Mouse (Mus musculus) neural tube, embryonic 12.5 days (tissue): ENCODE measurements around the gene Gm12695. TPM values are rescaled to one million over a fixed set of nuclear protein-coding genes. Genes with fewer than 3 reads are reported as not detected.

ENCODE experiments used
- ATAC-seq: fragments of 200-750 bp; cut with Nextera tagmentation; 2 replicates; pipeline ENCODE4 v1.8.0; 2017; ENCODE audit warnings: low read depth, mild to moderate bottlenecking, moderate TSS enrichment, moderate library complexity; ENCODE audit not compliant: low FRiP score
- H3K27ac ChIP-seq: fragments of 300-500 bp; sonication (generic); 2 replicates; pipeline ENCODE4 v1.5.1; 2016
- H3K27me3 ChIP-seq: fragments of 300-500 bp; sonication (generic); replicated peaks from 2 replicates; pipeline ENCODE4 v1.6.1; 2016; ENCODE audit warnings: mild to moderate bottlenecking
- H3K36me3 ChIP-seq: fragments of 300-500 bp; sonication (generic); 2 replicates; pipeline ENCODE4 v1.6.1; 2016; ENCODE audit warnings: mild to moderate bottlenecking
- H3K4me1 ChIP-seq: fragments of 300-500 bp; sonication (generic); 2 replicates; pipeline ENCODE4 v1.6.1; 2016
- H3K4me2 ChIP-seq: fragments of 300-500 bp; sonication (generic); replicated peaks from 2 replicates; pipeline ENCODE4 v1.6.1; 2016; ENCODE audit warnings: mild to moderate bottlenecking
- H3K4me3 ChIP-seq: fragments of 300-500 bp; sonication (generic); 2 replicates; pipeline ENCODE4 v1.5.1; 2016
- H3K9ac ChIP-seq: fragments of 300-500 bp; sonication (generic); 2 replicates; pipeline ENCODE4 v1.6.1; 2016; ENCODE audit warnings: mild to moderate bottlenecking
- H3K9me3 ChIP-seq: fragments of 300-500 bp; sonication (generic); 2 replicates; pipeline ENCODE4 v1.6.1; 2016; ENCODE audit warnings: mild to moderate bottlenecking
- WGBS: fragments of 180-500 bp; shearing (Covaris S2); methylation state at CpG from one replicate; pipeline ENCODE4 v1.1.7; 2016; 5-methylcytosine and 5-hydroxymethylcytosine counted together
- polyA plus RNA-seq: library from polyadenylated mRNA; unstranded; fragments of >200 nt; fragmentation: Nextera tagmentation; extraction: Ambion mirVana; gene quantifications from 2 replicates; pipeline ENCODE4 v1.2.1, GENCODE M21; 2016

The Gm12695 gene
- polyA plus RNA-seq, 1 experiment from 2014 or later = not detected

DNA sequence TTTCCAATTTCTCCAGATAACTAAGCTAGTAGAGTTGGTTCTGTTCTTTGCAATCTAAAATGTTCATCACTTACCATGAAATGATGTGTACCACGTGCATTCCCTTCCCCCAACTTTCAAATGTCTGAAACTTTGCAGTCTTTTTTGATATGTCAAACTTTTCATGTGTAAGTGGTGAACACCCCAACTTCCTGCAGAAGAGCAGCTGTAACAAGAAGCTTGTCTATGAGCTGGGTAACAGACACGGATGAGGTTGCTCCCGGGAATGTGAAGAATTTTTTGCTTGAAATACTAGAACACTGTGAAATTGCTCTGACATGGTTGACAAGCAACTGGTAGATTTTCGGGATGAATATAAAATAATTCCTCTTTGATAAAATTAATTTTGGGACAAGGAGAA lies 55.7 kb downstream of the Gm12695 start:
- no peak for ATAC-seq
- H3K9ac ChIP-seq = no peak overlapping the region
- no peaks in the 10 kb centered on the region for H3K9me3 ChIP-seq
- no peaks in the 10 kb centered on the region for H3K27me3 ChIP-seq
- WGBS = 81% methylated on average over 4 of the region's 4 CpGs
- H3K27ac ChIP-seq = no peak overlapping the region
- H3K4me2 ChIP-seq = no peak overlapping the region
- H3K4me1 ChIP-seq = no peaks in the 10 kb centered on the region
- no peak overlapping the region for H3K4me3 ChIP-seq
- H3K36me3 ChIP-seq = no peaks in the 10 kb centered on the region

- Histone ChIP-seq H3K9ac (no peak overlapping the region), H3K4me1 (no peaks in the 10 kb centered on the region), H3K4me3 (no peak overlapping the region), H3K36me3 (no peaks in the 10 kb centered on the region), H3K27me3 (no peaks in the 10 kb centered on the region), H3K9me3 (no peaks in the 10 kb centered on the region), H3K27ac (no peak overlapping the region), H3K4me2 (no peak overlapping the region)
- ATAC-seq = no peak
- WGBS = 79% methylated on average over 3 of the region's 3 CpGs
These were observed 56.8 kb downstream of the Gm12695 start for GRCm38 (mm10) chr4:96728211-96728610.

- Histone ChIP-seq H3K4me2 (no peak overlapping the region), H3K27ac (no peak overlapping the region), H3K36me3 (no peaks in the 10 kb centered on the region), H3K9ac (no peak overlapping the region), H3K4me1 (no peaks in the 10 kb centered on the region), H3K9me3 (no peaks in the 10 kb centered on the region), H3K4me3 (no peak overlapping the region), H3K27me3 (no peaks in the 10 kb centered on the region)
- 75% methylated on average over 5 of the region's 5 CpGs for WGBS
- no peak for ATAC-seq
These were observed 59.5 kb downstream of the Gm12695 start for GRCm38 (mm10) chr4:96725415-96726055.

GRCm38 (mm10) chr4:96722301-96722700 lies 62.7 kb downstream of the Gm12695 start:
- H3K27me3 ChIP-seq = no peaks in the 10 kb centered on the region
- 91% methylated on average over 2 of the region's 2 CpGs for WGBS

DNA sequence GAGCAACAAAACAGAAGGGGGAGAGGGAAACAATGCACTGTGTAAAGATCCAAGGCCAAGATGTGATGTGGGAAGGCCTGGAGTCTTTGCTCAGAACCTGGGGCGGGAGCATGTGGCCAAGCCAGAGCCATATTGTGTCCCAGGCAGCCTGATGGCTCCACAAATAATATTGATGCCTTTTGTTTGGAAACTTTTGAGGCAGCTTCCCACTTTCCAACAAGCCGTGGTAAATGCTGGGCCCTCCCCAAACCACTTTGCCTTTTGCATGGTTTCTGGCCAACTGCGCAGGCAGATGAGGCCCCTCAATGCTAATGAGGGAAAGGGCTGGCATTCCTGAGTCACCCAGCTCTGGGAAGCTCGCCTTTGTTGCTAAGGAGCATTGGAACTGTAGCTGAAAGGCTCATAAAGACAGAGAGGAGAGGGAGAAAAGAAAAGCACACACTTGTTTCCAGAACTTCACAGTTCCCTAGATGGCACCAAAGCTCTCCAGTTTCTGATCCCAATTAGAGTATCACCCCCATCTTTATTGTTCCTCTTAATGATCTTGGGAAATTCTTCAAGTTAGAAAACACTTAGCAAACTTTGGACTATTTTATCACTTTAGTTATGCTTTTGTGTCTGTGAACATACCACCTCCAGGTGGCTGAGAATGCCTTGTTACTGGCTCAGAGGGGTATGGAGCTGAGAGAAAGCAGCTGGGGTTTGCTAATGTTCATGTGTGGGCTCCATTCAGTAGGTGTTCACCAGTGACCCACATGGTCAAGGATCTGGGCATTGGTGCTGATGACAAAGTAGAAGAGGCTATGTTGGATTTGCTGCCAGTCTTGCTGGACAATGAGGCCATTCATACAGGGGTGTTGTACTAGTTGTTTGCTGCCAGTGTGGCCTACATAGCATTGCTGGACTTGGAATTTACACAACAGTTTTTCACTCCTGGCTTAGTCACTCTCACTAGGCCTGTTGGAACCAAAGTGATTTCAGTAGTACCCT lies 65.7 kb downstream of the Gm12695 start:
- H3K27ac ChIP-seq = no peak overlapping the region
- H3K4me1 ChIP-seq = no peaks in the 10 kb centered on the region
- no peak overlapping the region for H3K4me2 ChIP-seq
- no peak overlapping the region for H3K4me3 ChIP-seq
- no peaks in the 10 kb centered on the region for H3K27me3 ChIP-seq
- ATAC-seq = peak; percentile 92
- no peaks in the 10 kb centered on the region for H3K9me3 ChIP-seq
- no peak overlapping the region for H3K9ac ChIP-seq
- WGBS = 17% methylated on average over 4 of the region's 4 CpGs
- H3K36me3 ChIP-seq = no peaks in the 10 kb centered on the region

More at GRCm38 (mm10) chr4:96722301-96722700, 62.7 kb downstream of the Gm12695 start:
- no peaks in the 10 kb centered on the region for H3K9me3 ChIP-seq
- H3K27ac ChIP-seq = no peak overlapping the region
- no peak overlapping the region for H3K9ac ChIP-seq
- H3K4me2 ChIP-seq = no peak overlapping the region
- no peaks in the 10 kb centered on the region for H3K4me1 ChIP-seq
- H3K36me3 ChIP-seq = no peaks in the 10 kb centered on the region
- no peak overlapping the region for H3K4me3 ChIP-seq
- no peak for ATAC-seq

DNA sequence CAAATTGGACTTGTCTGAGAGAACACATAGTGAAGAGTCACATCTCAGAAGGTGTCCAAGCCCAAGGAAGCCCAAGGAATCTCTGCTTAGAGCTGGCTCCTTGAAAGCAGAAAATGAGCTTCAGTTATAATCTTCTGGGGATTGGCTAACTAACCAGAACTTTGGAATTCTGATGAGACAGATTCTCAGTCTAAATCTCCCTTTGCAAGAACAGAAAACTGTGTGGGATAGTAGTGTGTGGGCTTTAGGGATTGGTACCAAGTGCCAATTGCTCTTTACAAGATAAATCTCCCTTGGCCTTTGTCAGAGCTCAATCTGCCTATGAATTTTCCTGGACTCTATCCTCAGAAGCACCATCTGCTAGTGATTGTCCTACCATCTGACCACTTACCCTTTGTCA lies 66.5 kb downstream of the Gm12695 start:
- H3K36me3 ChIP-seq = no peaks in the 10 kb centered on the region
- H3K27ac ChIP-seq = no peak overlapping the region

DNA sequence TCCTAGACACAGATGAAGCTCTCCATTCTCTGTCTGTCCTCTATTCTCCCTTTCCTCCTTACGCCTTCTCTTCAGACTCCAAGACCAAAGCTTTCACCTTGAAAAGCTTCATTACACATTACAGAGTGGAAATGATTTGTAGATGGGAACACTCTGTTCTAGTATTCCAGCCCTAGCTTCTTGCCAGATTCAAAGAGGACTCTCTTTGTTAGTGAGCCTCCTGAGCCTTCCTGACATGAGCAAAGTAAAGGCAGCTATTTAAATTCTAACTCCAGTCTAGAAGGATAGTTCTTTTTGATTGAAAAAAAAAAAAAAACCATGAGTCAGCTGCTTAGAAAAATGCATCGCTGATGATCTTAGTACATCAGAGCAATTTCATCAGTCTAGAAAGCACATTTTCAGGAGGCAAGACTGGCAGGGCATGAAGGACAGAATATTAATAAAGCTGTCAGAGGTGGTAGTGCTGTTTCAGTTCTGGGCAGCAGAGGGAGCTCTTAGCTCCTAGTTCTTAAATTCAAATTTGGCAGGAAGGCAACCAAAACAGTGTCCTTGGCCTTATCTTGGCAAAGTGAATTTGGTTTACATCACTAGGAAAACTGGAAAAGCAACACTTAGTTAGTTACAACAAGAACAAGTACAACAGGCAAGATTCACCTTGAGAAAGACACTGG lies 79.6 kb downstream of the Gm12695 start:
- no peaks in the 10 kb centered on the region for H3K27me3 ChIP-seq
- H3K36me3 ChIP-seq = no peaks in the 10 kb centered on the region
- H3K4me1 ChIP-seq = no peaks in the 10 kb centered on the region
- H3K9ac ChIP-seq = no peak overlapping the region
- H3K27ac ChIP-seq = no peak overlapping the region
- 56% methylated on average over 2 of the region's 2 CpGs for WGBS
- H3K4me3 ChIP-seq = no peak overlapping the region
- H3K4me2 ChIP-seq = no peak overlapping the region
- ATAC-seq = no peak
- H3K9me3 ChIP-seq = no peaks in the 10 kb centered on the region

More for the DNA sequence above, 66.5 kb downstream of the Gm12695 start:
- Histone ChIP-seq H3K9me3 (no peaks in the 10 kb centered on the region), H3K4me3 (no peak overlapping the region), H3K4me2 (no peak overlapping the region), H3K4me1 (no peaks in the 10 kb centered on the region), H3K27me3 (no peaks in the 10 kb centered on the region), H3K9ac (no peak overlapping the region)
- no peak for ATAC-seq

DNA sequence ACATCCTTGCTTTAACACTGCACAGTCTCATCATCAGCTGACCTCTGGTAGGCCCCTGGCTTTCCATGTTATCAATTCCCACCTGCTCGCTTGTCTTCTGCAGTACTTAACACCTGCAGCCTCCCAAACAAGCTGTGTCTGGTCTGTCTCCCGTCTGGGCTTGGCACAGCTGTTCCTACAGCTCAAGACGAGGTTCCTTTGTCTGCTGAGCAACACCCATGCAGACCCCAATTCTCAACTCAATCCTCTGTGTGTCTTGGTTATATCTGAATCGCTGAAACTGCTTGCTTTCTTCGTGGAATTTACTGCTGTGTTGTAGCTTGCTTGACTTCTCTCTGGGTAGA lies 86.8 kb downstream of the Gm12695 start:
- WGBS = 63% methylated on average over 5 of the region's 5 CpGs
- 0 out of 2 replicates have a peak overlapping the region, but pooled peaks have one; percentile 2 for H3K4me2 ChIP-seq
- H3K4me3 ChIP-seq = no peak overlapping the region
- no peaks in the 10 kb centered on the region for H3K27me3 ChIP-seq
- no peak overlapping the region; the same call in 1 of the 2 replicates for H3K27ac ChIP-seq
- no peaks in the 10 kb centered on the region for H3K36me3 ChIP-seq
- no peak overlapping the region for H3K9ac ChIP-seq
- no peak for ATAC-seq
- H3K9me3 ChIP-seq = no peaks in the 10 kb centered on the region
- peaks cover 10% of the 10 kb centered on the region; the same call in 1 of the 2 replicates for H3K4me1 ChIP-seq

GRCm38 (mm10) chr4:96697511-96698217 lies 87.3 kb downstream of the Gm12695 start:
- no peaks in the 10 kb centered on the region for H3K36me3 ChIP-seq
- H3K27me3 ChIP-seq = no peaks in the 10 kb centered on the region
- 52% methylated on average over 15 of the region's 15 CpGs for WGBS
- 0 out of 2 replicates have a peak overlapping the region, but pooled peaks have one; percentile 2 for H3K4me2 ChIP-seq
- H3K4me1 ChIP-seq = peaks cover 10% of the 10 kb centered on the region; the same call in 1 of the 2 replicates
- peak; percentile 83 for ATAC-seq
- H3K9ac ChIP-seq = no peak overlapping the region
- H3K4me3 ChIP-seq = no peak overlapping the region
- no peaks in the 10 kb centered on the region for H3K9me3 ChIP-seq
- H3K27ac ChIP-seq = peak overlapping the region; percentile 29; the same call in 1 of the 2 replicates

- H3K27me3 ChIP-seq = no peaks in the 10 kb centered on the region
- H3K4me3 ChIP-seq = no peak overlapping the region
- 34% methylated on average over 13 of the region's 13 CpGs for WGBS
- H3K27ac ChIP-seq = no peak overlapping the region
- H3K9me3 ChIP-seq = no peaks in the 10 kb centered on the region
- peaks cover 10% of the 10 kb centered on the region; the same call in 1 of the 2 replicates for H3K4me1 ChIP-seq
- H3K4me2 ChIP-seq = peak overlapping the region; percentile 26; the same call in 1 of the 2 replicates
- no peaks in the 10 kb centered on the region for H3K36me3 ChIP-seq
- ATAC-seq = peak; percentile 81
- H3K9ac ChIP-seq = no peak overlapping the region
These were observed 88.2 kb downstream of the Gm12695 start for GRCm38 (mm10) chr4:96696614-96697360.

DNA sequence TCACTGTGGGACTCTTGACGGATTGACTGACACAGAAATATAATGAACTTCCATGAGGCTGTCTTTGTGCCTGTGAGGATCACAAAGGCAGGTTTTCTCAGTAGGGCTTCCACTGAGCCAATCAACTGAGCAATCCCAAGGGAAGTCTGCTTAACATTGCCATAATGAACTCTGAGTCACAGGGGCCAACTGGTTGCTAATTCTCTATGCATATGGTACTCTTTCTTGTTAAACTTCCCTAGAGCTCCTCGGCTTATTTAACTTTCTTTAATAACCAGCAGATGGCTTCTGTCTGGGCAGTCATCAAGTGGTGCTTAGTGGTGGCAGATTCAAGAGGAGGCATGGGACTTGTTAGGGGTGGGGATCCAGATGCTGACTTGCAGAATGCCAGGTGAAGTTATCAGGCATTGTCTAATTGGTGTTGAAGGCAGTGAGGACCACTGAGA lies 97.6 kb downstream of the Gm12695 start:
- no peaks in the 10 kb centered on the region for H3K4me1 ChIP-seq

More for the DNA sequence above, 97.6 kb downstream of the Gm12695 start:
- H3K27me3 ChIP-seq = no peaks in the 10 kb centered on the region
- H3K4me3 ChIP-seq = no peak overlapping the region
- no peaks in the 10 kb centered on the region for H3K9me3 ChIP-seq
- no peak overlapping the region for H3K9ac ChIP-seq
- no peak overlapping the region for H3K4me2 ChIP-seq
- H3K36me3 ChIP-seq = no peaks in the 10 kb centered on the region
- ATAC-seq = no peak
- no peak overlapping the region for H3K27ac ChIP-seq
- 79% methylated on average over 2 of the region's 2 CpGs for WGBS
